Mouse (Mus musculus): ENCODE measurements around the gene Slc11a2. TPM values are rescaled to one million over a fixed set of nuclear protein-coding genes. Genes with fewer than 3 reads are reported as not detected.

Gene Slc11a2
- polyA plus RNA-seq, 1 experiment from 2014 or later: 24.8 TPM

DNA sequence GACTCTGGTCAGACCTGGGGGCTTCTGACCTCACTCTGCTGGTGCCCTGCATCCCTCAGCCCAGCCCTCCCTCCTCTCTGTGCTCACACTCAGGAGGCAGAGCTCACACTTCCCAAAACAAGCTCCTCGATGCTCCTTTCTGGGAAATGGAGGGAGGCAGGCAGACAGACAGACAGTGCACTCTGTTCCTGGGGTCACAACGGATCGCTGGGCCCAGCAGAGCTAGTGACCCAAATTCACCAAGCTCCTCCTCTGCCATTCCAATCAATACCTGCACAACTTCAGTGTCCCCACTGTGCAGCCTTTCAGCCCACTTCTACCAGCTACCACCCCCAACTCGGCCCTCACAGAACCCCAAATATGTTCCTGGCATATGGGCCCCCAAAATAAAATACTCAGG lies 23.1 kb downstream of the Slc11a2 start:
- Histone ChIP-seq H3K4me1 (ENCODE audit: control insufficient read depth, insufficient read depth, low read length) (no peaks in the 10 kb centered on the region), H3K27me3 (ENCODE audit: control insufficient read depth, insufficient read depth, low read depth, low read length) (no peaks in the 10 kb centered on the region), H3K27ac (ENCODE audit: low read length) (no peak overlapping the region), H3K4me2 (ENCODE audit: low read length) (no peak overlapping the region), H3K9ac (ENCODE audit: low read depth, low read length) (no peak overlapping the region), H3K9me3 (replicated peaks; ENCODE audit: control insufficient read depth, low read length, poor library complexity, severe bottlenecking) (no peaks in the 10 kb centered on the region), H3K4me3 (ENCODE audit: low read depth, low read length) (no peak overlapping the region), H3K36me3 (ENCODE audit: control insufficient read depth, insufficient read depth, low read length) (peaks cover 48% of the 10 kb centered on the region)
- ATAC-seq: no peak
- WGBS: 91% methylated on average over 4 of the region's 4 CpGs

DNA sequence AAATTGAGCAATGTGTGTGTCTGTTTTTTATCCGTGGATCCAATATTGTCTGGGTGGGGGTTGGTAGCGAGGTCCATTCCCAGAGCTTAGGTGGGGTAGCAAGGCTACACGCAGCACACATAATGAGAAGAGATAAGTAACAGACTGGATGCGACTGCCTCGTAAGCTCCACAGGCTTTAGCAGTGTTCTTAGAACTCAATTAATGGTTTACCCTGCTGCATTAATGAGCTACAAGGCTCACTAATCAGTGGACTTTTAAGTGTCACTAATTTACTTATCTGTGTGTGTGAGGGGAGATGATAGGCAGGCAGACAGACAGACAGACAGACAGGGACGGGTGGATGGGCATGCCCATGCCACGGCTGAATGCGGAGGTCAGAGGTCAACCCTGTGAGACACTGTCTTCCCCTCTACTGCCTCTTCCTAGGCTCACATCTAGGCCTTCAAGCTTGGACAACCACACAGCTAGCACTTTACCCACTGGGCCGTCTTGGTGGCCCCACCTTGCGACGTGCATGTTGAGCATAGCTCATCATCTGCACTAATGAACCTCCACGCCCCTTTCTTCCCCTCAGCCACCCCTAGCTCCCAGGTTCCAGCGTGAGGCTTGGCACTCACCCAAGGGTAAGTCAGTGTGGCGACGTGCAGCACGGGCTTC lies 24.2 kb downstream of the Slc11a2 start:
- Histone ChIP-seq H3K9me3 (replicated peaks; ENCODE audit: control insufficient read depth, low read length, poor library complexity, severe bottlenecking) (no peaks in the 10 kb centered on the region), H3K4me2 (ENCODE audit: low read length) (no peak overlapping the region), H3K27ac (ENCODE audit: low read length) (no peak overlapping the region), H3K4me3 (ENCODE audit: low read depth, low read length) (no peak overlapping the region), H3K27me3 (ENCODE audit: control insufficient read depth, insufficient read depth, low read depth, low read length) (no peaks in the 10 kb centered on the region), H3K4me1 (ENCODE audit: control insufficient read depth, insufficient read depth, low read length) (no peaks in the 10 kb centered on the region), H3K9ac (ENCODE audit: low read depth, low read length) (no peak overlapping the region), H3K36me3 (ENCODE audit: control insufficient read depth, insufficient read depth, low read length) (peaks cover 57% of the 10 kb centered on the region)
- WGBS: 88% methylated on average over 16 of the region's 16 CpGs
- ATAC-seq: no peak

DNA sequence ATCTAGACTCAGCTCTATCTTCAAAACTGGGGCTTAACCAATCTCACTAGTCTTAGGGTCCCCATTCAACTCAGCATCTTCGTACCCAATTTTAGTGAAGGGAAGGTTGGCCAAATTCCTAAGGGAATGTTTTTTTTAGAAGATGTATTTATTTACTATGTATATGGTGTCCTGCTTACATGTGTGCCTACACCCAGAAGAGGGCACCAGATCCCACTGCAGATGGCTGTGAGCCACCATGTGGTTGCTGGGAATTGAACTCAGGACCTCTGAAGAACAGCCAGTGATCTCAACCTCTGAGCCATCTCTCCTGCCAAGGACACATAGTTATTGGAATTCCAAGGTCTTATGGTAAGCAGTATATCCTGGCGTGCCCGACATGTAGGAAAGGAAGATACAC lies 29.3 kb downstream of the Slc11a2 start:
- Histone ChIP-seq H3K36me3 (ENCODE audit: control insufficient read depth, insufficient read depth, low read length) (peaks cover 46% of the 10 kb centered on the region), H3K4me2 (ENCODE audit: low read length) (no peak overlapping the region), H3K9ac (ENCODE audit: low read depth, low read length) (no peak overlapping the region), H3K9me3 (replicated peaks; ENCODE audit: control insufficient read depth, low read length, poor library complexity, severe bottlenecking) (no peaks in the 10 kb centered on the region), H3K27me3 (ENCODE audit: control insufficient read depth, insufficient read depth, low read depth, low read length) (no peaks in the 10 kb centered on the region), H3K4me3 (ENCODE audit: low read depth, low read length) (no peak overlapping the region), H3K4me1 (ENCODE audit: control insufficient read depth, insufficient read depth, low read length) (no peaks in the 10 kb centered on the region), H3K27ac (ENCODE audit: low read length) (no peak overlapping the region)
- WGBS: 95% methylated on average over 3 of the region's 3 CpGs
- ATAC-seq: no peak

DNA sequence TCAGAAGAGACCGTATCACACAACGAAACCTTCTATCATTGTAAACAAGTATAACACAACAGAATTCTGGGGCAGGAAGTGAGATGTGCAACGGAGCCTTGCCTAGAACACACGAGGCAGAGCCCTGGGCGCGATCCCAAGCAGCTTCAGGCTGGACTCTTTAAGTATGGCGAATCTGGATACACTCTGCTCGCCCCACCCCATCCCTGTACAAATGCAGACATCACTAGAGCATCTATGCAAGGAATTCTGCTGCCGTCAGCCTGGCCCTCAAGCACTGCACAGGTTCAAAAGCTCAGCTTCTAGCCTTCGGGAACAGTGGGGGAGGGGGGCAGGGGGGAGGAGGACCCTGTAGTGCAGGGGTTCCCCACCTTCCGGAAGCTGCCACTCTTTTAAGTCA lies 31.9 kb downstream of the Slc11a2 start:
- H3K4me1 ChIP-seq (ENCODE audit: control insufficient read depth, insufficient read depth, low read length): no peaks in the 10 kb centered on the region
- no peak overlapping the region for H3K4me3 ChIP-seq (ENCODE audit: low read depth, low read length)
- no peak overlapping the region for H3K27ac ChIP-seq (ENCODE audit: low read length)
- H3K27me3 ChIP-seq (ENCODE audit: control insufficient read depth, insufficient read depth, low read depth, low read length): no peaks in the 10 kb centered on the region
- no peaks in the 10 kb centered on the region for H3K9me3 ChIP-seq (replicated peaks; ENCODE audit: control insufficient read depth, low read length, poor library complexity, severe bottlenecking)
- no peak overlapping the region for H3K4me2 ChIP-seq (ENCODE audit: low read length)
- H3K36me3 ChIP-seq (ENCODE audit: control insufficient read depth, insufficient read depth, low read length): peaks cover 29% of the 10 kb centered on the region
- 87% methylated on average over 11 of the region's 11 CpGs for WGBS
- ATAC-seq: no peak
- no peak overlapping the region for H3K9ac ChIP-seq (ENCODE audit: low read depth, low read length)

DNA sequence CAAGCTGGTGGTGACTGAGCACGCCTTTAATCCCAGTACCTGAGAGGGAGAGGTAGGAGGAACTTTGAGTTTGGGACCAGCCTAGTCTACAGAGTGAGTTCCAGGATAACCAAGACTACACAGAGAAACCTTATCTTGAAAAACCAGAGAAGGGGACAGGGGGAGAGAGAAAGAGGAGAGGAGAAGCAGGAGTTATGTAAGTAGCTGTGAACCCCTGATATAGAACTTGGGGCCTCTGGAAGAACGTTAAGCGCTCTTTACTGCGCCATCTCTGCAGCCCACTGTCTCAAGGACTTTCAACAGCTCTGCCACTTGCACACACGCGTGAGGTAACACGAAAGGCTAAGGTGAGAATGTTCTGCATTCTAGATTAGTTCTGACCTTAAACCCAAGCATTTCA lies 33.3 kb downstream of the Slc11a2 start:
- no peaks in the 10 kb centered on the region for H3K9me3 ChIP-seq (replicated peaks; ENCODE audit: control insufficient read depth, low read length, poor library complexity, severe bottlenecking)
- no peak overlapping the region for H3K9ac ChIP-seq (ENCODE audit: low read depth, low read length)
- peaks cover 23% of the 10 kb centered on the region for H3K36me3 ChIP-seq (ENCODE audit: control insufficient read depth, insufficient read depth, low read length)
- no peak for ATAC-seq
- 96% methylated on average over 7 of the region's 7 CpGs for WGBS
- H3K4me1 ChIP-seq (ENCODE audit: control insufficient read depth, insufficient read depth, low read length): no peaks in the 10 kb centered on the region
- H3K27me3 ChIP-seq (ENCODE audit: control insufficient read depth, insufficient read depth, low read depth, low read length): no peaks in the 10 kb centered on the region
- no peak overlapping the region for H3K4me2 ChIP-seq (ENCODE audit: low read length)
- H3K27ac ChIP-seq (ENCODE audit: low read length): no peak overlapping the region
- H3K4me3 ChIP-seq (ENCODE audit: low read depth, low read length): no peak overlapping the region

DNA sequence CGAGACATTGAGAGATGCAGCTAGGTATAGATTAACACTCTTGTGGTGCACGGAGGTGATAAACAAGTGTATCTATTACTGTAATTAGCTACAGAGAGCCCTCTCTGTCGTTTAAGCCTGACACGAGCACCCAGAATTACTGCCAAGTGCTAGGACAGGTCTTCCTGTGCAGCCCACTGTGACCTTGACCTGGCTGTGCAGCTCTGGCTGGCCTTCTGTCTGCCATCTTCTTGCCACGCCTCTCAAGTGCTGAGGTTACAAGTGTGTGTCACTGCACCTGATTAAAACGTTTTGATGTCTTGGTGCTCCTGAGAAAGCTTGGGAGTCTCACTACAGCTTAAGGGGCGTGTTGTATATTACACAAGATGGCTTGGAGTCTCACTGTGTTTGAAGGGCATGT lies 33.8 kb downstream of the Slc11a2 start:
- no peak for ATAC-seq
- Histone ChIP-seq H3K4me1 (ENCODE audit: control insufficient read depth, insufficient read depth, low read length) (no peaks in the 10 kb centered on the region), H3K27me3 (ENCODE audit: control insufficient read depth, insufficient read depth, low read depth, low read length) (no peaks in the 10 kb centered on the region), H3K27ac (ENCODE audit: low read length) (no peak overlapping the region), H3K4me3 (ENCODE audit: low read depth, low read length) (no peak overlapping the region), H3K36me3 (ENCODE audit: control insufficient read depth, insufficient read depth, low read length) (peaks cover 18% of the 10 kb centered on the region), H3K9ac (ENCODE audit: low read depth, low read length) (no peak overlapping the region), H3K4me2 (ENCODE audit: low read length) (no peak overlapping the region), H3K9me3 (replicated peaks; ENCODE audit: control insufficient read depth, low read length, poor library complexity, severe bottlenecking) (no peaks in the 10 kb centered on the region)
- 86% methylated on average over 7 of the region's 7 CpGs for whole genome bisulfite sequencing

DNA sequence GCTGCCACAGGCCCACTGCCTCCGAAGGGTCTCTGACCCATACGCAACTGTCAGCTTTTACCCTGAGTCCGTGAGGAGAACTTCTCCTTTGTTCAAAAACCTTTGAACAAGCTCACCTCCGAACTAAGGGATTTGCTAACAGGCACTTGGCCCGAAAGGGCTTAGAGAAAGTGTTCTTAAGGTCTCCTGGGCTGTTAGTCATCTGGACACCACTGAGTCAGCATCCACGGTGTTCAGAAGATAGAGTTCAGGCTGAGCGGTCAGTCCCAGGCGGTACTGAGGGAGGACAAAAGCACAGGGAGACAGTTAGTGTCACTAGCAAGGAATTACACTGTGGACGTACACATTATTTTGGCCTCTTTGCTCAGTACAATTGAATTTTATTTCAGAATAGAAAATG lies 36.0 kb downstream of the Slc11a2 start:
- Histone ChIP-seq H3K4me1 (ENCODE audit: control insufficient read depth, insufficient read depth, low read length) (no peaks in the 10 kb centered on the region), H3K27me3 (ENCODE audit: control insufficient read depth, insufficient read depth, low read depth, low read length) (no peaks in the 10 kb centered on the region), H3K27ac (ENCODE audit: low read length) (no peak overlapping the region), H3K9me3 (replicated peaks; ENCODE audit: control insufficient read depth, low read length, poor library complexity, severe bottlenecking) (no peaks in the 10 kb centered on the region), H3K4me3 (ENCODE audit: low read depth, low read length) (no peak overlapping the region), H3K36me3 (ENCODE audit: control insufficient read depth, insufficient read depth, low read length) (peaks cover 3% of the 10 kb centered on the region; the same call in 1 of the 2 replicates), H3K4me2 (ENCODE audit: low read length) (no peak overlapping the region), H3K9ac (ENCODE audit: low read depth, low read length) (no peak overlapping the region)
- no peak for ATAC-seq
- 47% methylated on average over 9 of the region's 9 CpGs for WGBS

DNA sequence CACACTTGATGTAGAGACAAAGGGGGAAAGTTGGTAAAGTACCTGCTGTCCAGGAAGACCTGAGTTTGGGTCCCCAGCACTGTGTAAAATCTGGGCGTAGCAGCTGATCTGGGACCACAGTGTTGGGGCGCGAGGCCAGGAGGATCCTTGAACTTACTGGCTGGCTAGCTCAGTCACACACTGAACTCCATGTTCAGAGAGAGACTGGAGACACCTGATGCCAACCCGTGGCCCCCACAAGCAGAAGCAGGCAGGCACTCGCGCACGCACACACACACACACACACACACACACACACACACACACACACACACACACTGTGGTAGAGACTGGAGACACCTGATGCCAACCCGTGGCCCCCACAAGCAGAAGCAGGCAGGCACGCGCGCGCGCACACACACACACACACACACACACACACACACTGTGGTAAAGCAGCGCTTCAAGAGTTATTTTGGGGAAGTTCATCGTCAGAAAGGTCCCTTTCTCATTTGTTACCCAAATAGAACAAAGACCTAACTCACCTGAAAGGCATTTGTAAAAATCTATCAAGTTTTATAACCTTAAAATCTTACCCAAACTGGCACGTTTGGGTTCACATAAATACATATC lies 36.5 kb downstream of the Slc11a2 start:
- no peak for ATAC-seq
- 95% methylated on average over 16 of the region's 16 CpGs for WGBS
- no peak overlapping the region for H3K9ac ChIP-seq (ENCODE audit: low read depth, low read length)
- H3K36me3 ChIP-seq (ENCODE audit: control insufficient read depth, insufficient read depth, low read length): 0 out of 2 replicates have a peak, but pooled peaks cover 2% of the 10 kb centered on the region
- H3K27me3 ChIP-seq (ENCODE audit: control insufficient read depth, insufficient read depth, low read depth, low read length): no peaks in the 10 kb centered on the region
- H3K9me3 ChIP-seq (replicated peaks; ENCODE audit: control insufficient read depth, low read length, poor library complexity, severe bottlenecking): no peaks in the 10 kb centered on the region
- H3K4me3 ChIP-seq (ENCODE audit: low read depth, low read length): no peak overlapping the region
- no peak overlapping the region for H3K27ac ChIP-seq (ENCODE audit: low read length)
- no peaks in the 10 kb centered on the region for H3K4me1 ChIP-seq (ENCODE audit: control insufficient read depth, insufficient read depth, low read length)
- H3K4me2 ChIP-seq (ENCODE audit: low read length): no peak overlapping the region

DNA sequence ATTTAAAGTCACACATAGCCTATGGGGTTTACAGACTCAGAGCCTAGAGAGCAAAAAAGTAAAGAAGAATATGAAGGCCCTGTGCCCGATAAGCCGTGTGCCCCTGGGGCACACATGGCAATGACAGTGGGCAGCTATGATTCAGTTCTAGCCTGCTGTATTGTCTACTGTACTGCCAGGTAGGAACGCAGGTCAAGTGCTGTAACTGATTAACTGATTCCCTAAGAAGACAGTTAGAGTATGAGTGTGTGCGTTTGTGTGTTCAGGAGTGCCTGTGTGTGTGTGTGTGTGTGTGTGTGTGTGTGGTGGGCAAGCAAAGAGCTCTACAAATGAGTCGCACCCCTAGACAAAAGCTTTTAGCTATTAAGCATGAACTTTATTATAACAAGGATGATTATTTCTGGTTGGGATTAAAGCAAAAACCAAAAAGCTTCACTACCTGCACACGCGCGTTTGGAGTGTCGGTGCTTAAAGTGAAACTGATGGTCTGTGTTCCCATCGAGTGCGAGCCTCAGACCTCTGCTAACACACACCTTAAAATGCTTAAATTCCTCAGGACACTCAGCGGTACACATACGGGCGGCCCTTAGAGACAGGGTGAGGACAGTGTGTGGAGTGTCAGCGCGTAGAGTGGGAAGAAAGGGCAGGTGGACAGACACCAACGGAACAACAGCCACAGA lies 37.2 kb downstream of the Slc11a2 start:
- Histone ChIP-seq H3K9ac (ENCODE audit: low read depth, low read length) (no peak overlapping the region), H3K27me3 (ENCODE audit: control insufficient read depth, insufficient read depth, low read depth, low read length) (no peaks in the 10 kb centered on the region), H3K4me1 (ENCODE audit: control insufficient read depth, insufficient read depth, low read length) (no peaks in the 10 kb centered on the region), H3K9me3 (replicated peaks; ENCODE audit: control insufficient read depth, low read length, poor library complexity, severe bottlenecking) (no peaks in the 10 kb centered on the region), H3K4me3 (ENCODE audit: low read depth, low read length) (no peak overlapping the region), H3K27ac (ENCODE audit: low read length) (no peak overlapping the region), H3K4me2 (ENCODE audit: low read length) (no peak overlapping the region), H3K36me3 (ENCODE audit: control insufficient read depth, insufficient read depth, low read length) (0 out of 2 replicates have a peak, but pooled peaks cover 2% of the 10 kb centered on the region)
- ATAC-seq: no peak
- WGBS: 94% methylated on average over 17 of the region's 17 CpGs

Data from midbrain, embryonic 16.5 days (tissue).